Mouse (Mus musculus): ENCODE results near the gene Cdk14.

The Cdk14 gene

DNA sequence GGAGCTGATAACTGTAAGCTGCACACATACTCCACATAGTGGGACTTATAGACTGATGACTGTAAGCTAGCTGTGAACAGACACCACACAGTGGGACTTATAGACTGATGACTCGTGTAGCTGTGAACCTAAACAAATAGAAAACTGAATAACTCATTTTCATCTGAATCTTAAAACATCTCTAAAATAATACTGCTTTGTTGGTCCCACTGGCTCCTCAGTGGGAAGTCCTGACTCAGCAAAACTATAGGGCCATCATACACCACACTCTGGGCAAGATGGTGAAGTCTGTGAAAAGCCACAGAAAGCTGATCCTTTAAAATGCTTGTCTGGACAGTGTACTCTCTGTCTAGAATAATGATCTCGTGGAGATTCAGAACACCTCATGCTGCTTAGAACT is 464.7 kb downstream of the Cdk14 start:
- no peaks in the 10 kb centered on the region for H3K36me3 ChIP-seq (ENCODE audit: insufficient read depth, low read length)
- H3K9me3 ChIP-seq (ENCODE audit: low read length) = peaks cover 12% of the 10 kb centered on the region
- TF ChIP-seq CTCF (conservative IDR thresholded peaks at IDR 0.05; ENCODE audit: low read length) = no peak
- TF ChIP-seq POU5F1 (IDR thresholded peaks at IDR 0.05; ENCODE audit: borderline replicate concordance, low read length) = no peak
- no peak for TF ChIP-seq NANOG (IDR thresholded peaks at IDR 0.05; ENCODE audit: borderline replicate concordance, low read length)
- H3K27me3 ChIP-seq (ENCODE audit: insufficient read depth, low read length) = no peaks in the 10 kb centered on the region
- no peak overlapping the region for H3K4me3 ChIP-seq (replicated peaks; ENCODE audit: low read length)
- no peaks in the 10 kb centered on the region for H3K4me1 ChIP-seq (replicated peaks; ENCODE audit: low read depth, low read length)

DNA sequence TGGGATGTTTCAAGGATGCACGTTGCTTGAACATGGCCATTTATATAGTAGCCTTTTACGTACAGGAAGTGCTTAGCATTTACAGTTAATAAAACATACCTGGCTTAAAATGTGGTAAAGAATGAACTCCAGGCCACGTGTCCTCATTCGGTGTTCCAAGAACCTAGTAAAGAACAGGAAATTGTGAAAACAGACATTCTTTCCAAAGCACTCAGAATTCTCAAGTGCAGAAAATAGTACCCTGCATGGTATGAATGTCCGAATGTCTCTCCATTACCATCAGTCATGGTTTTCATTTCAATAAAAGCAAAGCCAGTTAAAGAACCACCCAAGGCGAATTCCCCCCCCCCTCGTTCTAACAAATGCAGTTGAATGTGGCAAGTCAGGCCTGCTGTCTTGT is 470.7 kb downstream of the Cdk14 start:
- TF ChIP-seq POU5F1 (IDR thresholded peaks at IDR 0.05; ENCODE audit: borderline replicate concordance, low read length) (no peak), NANOG (IDR thresholded peaks at IDR 0.05; ENCODE audit: borderline replicate concordance, low read length) (no peak)
- Histone ChIP-seq H3K36me3 (ENCODE audit: insufficient read depth, low read length) (no peaks in the 10 kb centered on the region), H3K4me3 (replicated peaks; ENCODE audit: low read length) (no peak overlapping the region), H3K27me3 (ENCODE audit: insufficient read depth, low read length) (no peaks in the 10 kb centered on the region), H3K9me3 (ENCODE audit: low read length) (no peaks in the 10 kb centered on the region; the same call in 1 of the 2 replicates), H3K4me1 (replicated peaks; ENCODE audit: low read depth, low read length) (no peaks in the 10 kb centered on the region)

DNA sequence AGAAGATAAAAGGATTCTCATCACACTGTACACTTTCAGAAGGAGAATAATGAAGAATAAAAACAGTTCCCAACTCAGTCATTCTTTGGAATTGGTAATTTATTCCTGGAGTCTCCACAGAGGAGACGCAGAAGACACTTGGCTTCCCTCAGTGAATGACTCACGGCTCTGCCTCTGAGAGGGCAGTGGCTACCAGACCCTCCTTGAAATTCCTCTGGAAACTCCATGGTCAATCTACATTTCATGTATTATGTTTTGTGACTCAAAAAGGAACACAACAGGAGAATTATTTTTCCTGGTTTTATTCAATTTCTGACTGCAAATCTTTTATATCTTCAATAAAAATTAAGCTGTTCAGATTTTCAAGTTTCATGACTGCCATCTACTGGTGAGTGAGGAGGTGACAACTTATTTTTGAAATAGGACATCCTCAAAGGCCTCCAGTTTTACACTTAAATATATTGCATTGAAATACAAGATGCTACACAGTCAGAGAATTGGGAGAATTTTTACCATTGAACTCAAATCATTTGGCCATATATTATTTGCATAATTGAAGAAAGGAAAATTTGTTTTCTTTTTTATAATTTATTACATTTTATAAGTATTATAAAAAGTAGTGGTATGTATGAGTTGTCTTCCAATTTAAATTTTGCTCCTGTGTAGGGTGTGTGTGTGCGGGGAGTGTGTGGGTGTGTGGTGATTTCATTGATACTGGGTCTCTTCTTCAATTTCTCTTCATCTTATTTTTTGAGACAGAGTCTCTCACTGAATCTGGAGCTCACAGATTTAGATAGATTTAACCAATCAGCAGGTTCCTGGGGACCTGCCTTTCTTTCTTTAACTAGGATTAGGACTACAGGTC is 471.8 kb downstream of the Cdk14 start:
- H3K4me1 ChIP-seq (replicated peaks; ENCODE audit: low read depth, low read length) = no peaks in the 10 kb centered on the region
- H3K36me3 ChIP-seq (ENCODE audit: insufficient read depth, low read length) = no peaks in the 10 kb centered on the region
- no peaks in the 10 kb centered on the region; the same call in 1 of the 2 replicates for H3K9me3 ChIP-seq (ENCODE audit: low read length)
- no peaks in the 10 kb centered on the region for H3K27me3 ChIP-seq (ENCODE audit: insufficient read depth, low read length)
- TF ChIP-seq CTCF (conservative IDR thresholded peaks at IDR 0.05; ENCODE audit: low read length) (peak; percentile 47), NANOG (IDR thresholded peaks at IDR 0.05; ENCODE audit: borderline replicate concordance, low read length) (no peak)
- H3K4me3 ChIP-seq (replicated peaks; ENCODE audit: low read length) = no peak overlapping the region

DNA sequence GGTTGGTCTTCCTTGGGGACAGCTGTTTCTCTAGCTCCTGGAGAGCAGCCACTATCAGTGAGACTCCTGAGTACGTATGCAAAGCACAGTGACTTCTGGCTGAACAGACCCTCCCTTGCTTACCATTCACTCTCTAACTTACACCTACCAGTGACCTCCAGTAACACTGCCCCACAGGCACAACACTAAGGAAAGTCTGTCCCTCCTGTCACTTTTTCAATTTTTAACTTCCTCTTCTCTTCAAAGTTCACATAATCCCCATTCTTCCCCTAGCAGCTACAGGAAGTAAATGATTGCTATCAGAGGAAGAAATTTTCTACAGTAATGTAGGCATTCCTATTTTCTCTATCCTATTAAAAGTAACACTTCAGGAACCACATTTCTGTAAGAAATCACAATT is 485.0 kb downstream of the Cdk14 start:
- Histone ChIP-seq H3K4me3 (replicated peaks; ENCODE audit: low read length) (no peak overlapping the region), H3K4me1 (replicated peaks; ENCODE audit: low read depth, low read length) (no peaks in the 10 kb centered on the region), H3K36me3 (ENCODE audit: insufficient read depth, low read length) (no peaks in the 10 kb centered on the region), H3K9me3 (ENCODE audit: low read length) (no peaks in the 10 kb centered on the region), H3K27me3 (ENCODE audit: insufficient read depth, low read length) (no peaks in the 10 kb centered on the region)
- no peak for TF ChIP-seq NANOG (IDR thresholded peaks at IDR 0.05; ENCODE audit: borderline replicate concordance, low read length)
- TF ChIP-seq CTCF (conservative IDR thresholded peaks at IDR 0.05; ENCODE audit: low read length) = no peak

DNA sequence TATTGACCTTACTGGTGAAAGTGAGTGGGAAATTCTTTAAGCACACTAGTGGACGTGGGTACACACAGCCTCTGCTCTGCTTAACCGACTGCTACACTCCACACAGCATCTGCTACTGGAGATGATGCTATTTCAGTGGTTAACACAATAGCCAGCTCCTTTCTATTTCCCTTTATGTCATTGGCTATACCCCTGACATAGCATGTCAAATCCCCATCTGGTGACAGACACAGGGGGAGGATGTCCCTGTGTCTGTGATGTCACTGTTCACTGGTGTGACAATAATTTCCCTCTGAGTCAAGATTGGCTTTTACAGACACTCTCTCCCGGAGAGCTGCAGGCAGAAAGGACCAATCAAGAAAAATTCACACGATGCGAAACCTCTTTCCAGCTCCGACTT is 485.6 kb downstream of the Cdk14 start:
- no peaks in the 10 kb centered on the region for H3K27me3 ChIP-seq (ENCODE audit: insufficient read depth, low read length)

DNA sequence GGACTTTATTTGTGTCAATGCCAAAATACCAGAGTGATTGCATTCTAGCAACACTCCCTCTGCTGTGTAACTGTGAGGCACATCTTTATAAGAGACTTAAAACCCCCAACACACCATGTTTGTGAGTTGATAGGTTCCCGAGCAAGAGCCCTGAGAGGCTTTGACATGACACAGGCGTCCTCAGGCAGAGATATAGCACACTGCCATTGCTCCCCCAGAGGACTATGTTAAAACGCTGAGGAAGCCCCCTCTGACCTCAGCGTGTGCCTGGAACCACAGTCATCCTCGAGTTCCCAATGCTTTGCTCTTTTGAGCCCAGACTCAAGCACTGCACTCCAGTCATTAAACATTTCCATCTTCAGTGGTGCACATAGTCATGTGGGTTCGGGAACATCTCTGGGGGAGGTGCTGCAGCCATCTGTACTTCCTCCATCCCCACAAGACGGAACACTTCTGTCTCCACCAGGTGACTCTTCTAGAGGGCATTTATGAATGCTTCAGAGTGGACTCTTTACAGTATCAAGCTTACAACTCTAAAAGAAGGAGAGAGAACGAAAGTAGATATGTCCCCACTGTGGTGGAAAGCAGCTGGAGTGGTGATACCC is 488.5 kb downstream of the Cdk14 start:
- no peak overlapping the region for H3K4me3 ChIP-seq (replicated peaks; ENCODE audit: low read length)
- no peaks in the 10 kb centered on the region for H3K9me3 ChIP-seq (ENCODE audit: low read length)
- H3K27me3 ChIP-seq (ENCODE audit: insufficient read depth, low read length) = no peaks in the 10 kb centered on the region
- H3K4me1 ChIP-seq (replicated peaks; ENCODE audit: low read depth, low read length) = no peaks in the 10 kb centered on the region
- H3K36me3 ChIP-seq (ENCODE audit: insufficient read depth, low read length) = no peaks in the 10 kb centered on the region
- TF ChIP-seq CTCF (conservative IDR thresholded peaks at IDR 0.05; ENCODE audit: low read length) (no peak), POU5F1 (IDR thresholded peaks at IDR 0.05; ENCODE audit: borderline replicate concordance, low read length) (no peak), NANOG (IDR thresholded peaks at IDR 0.05; ENCODE audit: borderline replicate concordance, low read length) (no peak)

More for the DNA sequence above, 485.6 kb downstream of the Cdk14 start:
- Histone ChIP-seq H3K36me3 (ENCODE audit: insufficient read depth, low read length) (no peaks in the 10 kb centered on the region), H3K9me3 (ENCODE audit: low read length) (no peaks in the 10 kb centered on the region), H3K4me3 (replicated peaks; ENCODE audit: low read length) (no peak overlapping the region), H3K4me1 (replicated peaks; ENCODE audit: low read depth, low read length) (no peaks in the 10 kb centered on the region)
- TF ChIP-seq POU5F1 (IDR thresholded peaks at IDR 0.05; ENCODE audit: borderline replicate concordance, low read length) (no peak), CTCF (conservative IDR thresholded peaks at IDR 0.05; ENCODE audit: low read length) (no peak), NANOG (IDR thresholded peaks at IDR 0.05; ENCODE audit: borderline replicate concordance, low read length) (no peak)

DNA sequence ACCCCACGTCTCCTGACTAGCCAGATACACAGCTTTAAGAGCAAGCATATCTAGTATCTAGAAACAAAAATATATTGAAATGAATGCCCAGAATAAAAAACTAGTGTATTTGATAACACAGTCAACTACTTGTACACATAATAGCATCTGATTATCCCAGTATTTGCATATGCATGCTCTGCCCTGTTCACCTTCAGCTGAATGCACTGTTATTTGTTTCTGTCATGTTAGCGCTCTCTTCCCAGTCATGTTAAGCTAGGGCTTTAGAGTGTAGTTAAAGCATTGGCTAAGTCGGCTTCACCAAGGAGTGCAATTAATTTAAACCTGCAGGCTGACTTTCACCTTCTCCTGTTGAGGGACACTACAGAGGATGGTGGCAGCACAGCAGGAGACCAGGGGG is 490.5 kb downstream of the Cdk14 start:
- Histone ChIP-seq H3K36me3 (ENCODE audit: insufficient read depth, low read length) (no peaks in the 10 kb centered on the region), H3K4me1 (replicated peaks; ENCODE audit: low read depth, low read length) (no peaks in the 10 kb centered on the region), H3K4me3 (replicated peaks; ENCODE audit: low read length) (no peak overlapping the region), H3K27me3 (ENCODE audit: insufficient read depth, low read length) (no peaks in the 10 kb centered on the region), H3K9me3 (ENCODE audit: low read length) (no peaks in the 10 kb centered on the region)
- no peak for TF ChIP-seq POU5F1 (IDR thresholded peaks at IDR 0.05; ENCODE audit: borderline replicate concordance, low read length)
- TF ChIP-seq NANOG (IDR thresholded peaks at IDR 0.05; ENCODE audit: borderline replicate concordance, low read length) = no peak
- TF ChIP-seq CTCF (conservative IDR thresholded peaks at IDR 0.05; ENCODE audit: low read length) = no peak

DNA sequence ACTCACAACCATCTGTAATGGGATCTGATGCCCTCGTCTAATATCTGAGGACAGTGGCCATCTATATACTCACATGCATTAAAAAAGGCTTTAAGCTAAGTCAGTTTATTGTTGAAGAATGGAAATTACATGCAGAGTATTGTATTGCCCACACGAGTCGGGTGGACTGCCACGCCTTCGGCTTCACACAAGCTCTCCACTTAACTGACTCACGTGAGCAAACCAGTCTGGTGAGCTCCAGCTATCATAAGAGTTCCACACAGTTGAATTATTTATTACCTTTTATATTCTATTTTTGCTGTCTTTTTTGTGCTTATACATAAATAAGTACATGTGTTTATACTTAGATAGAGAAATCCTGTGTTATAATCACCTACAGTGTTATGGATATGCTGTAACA is 495.2 kb downstream of the Cdk14 start:
- Histone ChIP-seq H3K36me3 (ENCODE audit: insufficient read depth, low read length) (no peaks in the 10 kb centered on the region), H3K4me3 (replicated peaks; ENCODE audit: low read length) (no peak overlapping the region), H3K27me3 (ENCODE audit: insufficient read depth, low read length) (no peaks in the 10 kb centered on the region), H3K4me1 (replicated peaks; ENCODE audit: low read depth, low read length) (no peaks in the 10 kb centered on the region), H3K9me3 (ENCODE audit: low read length) (no peaks in the 10 kb centered on the region)
- TF ChIP-seq CTCF (conservative IDR thresholded peaks at IDR 0.05; ENCODE audit: low read length) (no peak), NANOG (IDR thresholded peaks at IDR 0.05; ENCODE audit: borderline replicate concordance, low read length) (no peak), POU5F1 (IDR thresholded peaks at IDR 0.05; ENCODE audit: borderline replicate concordance, low read length) (no peak)

Measured in E14TG2a.4 (cell line).